Mouse (Mus musculus): Measurements from ENCODE around the gene Dnajc12.
"Not testable (repeated sequence)": the region's sequence is repeated elsewhere in the genome, so short reads cannot be mapped to it uniquely, and the experiment has no call there.

Gene Dnajc12

GRCm38 (mm10) chr10:63432099-63432498 is 49.9 kb downstream of the Dnajc12 start:
- no peak for DNase-seq

DNA sequence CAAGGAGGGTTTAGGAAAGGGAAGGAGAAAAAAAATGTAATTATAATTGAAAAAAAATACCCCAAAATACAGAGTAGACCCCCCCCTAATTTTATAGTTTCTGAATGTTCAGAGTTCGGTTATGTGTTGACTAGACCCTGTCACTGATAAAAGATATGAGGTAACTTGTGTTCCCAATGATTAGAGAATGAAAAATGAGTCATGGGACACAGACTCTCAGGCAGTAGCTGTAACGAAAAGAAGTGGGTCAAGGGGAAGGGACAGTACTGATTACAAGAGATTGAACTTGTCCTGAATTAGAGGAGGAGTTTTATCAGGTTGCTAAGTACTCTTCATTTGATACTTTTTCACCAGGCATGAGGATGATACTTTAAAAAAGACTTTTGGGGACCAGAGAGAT is 50.6 kb downstream of the Dnajc12 start:
- no peak for DNase-seq

DNA sequence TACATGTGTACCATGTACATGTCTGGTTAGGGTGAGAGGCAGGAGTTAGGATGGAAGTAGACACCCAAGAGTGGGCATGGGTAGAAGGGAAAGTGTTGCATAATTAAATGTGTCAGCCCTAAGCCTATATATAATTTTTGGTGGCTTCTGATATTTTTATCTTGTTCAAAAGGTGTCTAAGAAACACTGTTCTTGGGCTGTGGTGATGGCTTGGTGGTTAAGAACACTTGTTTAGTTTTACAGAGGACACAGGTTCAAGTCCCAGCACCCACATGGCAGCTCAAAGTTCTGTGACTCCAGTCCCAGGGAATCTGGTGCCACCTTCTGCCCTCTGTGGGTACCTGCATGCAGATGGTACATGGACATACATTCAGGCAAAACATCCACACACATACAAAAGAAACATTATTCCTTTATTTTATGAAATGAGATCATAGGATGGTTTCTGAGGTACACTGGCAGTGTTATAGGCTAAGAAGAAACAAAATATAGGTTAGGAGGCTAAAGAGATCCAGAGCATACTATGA is 56.6 kb downstream of the Dnajc12 start:
- no peak for DNase-seq

- DNase-seq = no peak
Observed at GRCm38 (mm10) chr10:63439694-63440228, 57.5 kb downstream of the Dnajc12 start.

DNA sequence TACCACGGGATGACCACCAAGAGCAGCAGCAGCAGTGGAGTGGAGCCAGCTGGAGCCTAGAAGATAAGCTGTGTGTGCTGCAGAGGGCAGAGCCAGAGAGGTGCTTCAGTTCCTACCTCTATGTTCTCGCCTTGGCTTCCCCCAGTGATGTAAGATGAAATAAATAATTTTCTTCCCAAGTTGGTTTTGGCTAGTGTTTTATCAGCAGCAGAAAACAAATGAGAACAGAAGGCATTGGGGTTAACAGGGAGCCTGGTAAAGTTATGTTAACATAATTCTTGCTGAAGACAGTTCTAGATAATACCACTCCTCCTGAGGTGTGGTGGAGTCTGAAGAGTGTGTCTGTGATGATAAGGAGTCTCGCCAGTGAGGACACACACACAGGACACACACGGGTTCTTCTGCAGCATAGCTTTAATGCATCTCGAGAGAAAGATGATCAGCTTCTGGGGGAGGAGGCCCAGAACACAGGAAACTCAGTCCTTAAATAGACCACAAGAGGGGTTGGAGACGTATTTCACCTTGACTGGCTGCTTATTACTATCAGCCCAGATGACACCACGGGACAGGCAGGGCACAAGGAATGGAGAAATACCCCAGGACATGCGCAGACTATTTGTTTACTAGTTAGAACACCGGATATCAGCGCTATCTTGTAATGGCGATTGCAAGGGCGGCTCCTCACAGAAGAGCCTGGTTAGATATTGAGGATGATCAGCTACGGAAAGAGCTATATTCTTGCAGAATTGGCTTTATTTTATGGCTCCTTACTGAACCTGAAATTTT is 62.6 kb downstream of the Dnajc12 start:
- DNase-seq = not testable (repeated sequence)

DNA sequence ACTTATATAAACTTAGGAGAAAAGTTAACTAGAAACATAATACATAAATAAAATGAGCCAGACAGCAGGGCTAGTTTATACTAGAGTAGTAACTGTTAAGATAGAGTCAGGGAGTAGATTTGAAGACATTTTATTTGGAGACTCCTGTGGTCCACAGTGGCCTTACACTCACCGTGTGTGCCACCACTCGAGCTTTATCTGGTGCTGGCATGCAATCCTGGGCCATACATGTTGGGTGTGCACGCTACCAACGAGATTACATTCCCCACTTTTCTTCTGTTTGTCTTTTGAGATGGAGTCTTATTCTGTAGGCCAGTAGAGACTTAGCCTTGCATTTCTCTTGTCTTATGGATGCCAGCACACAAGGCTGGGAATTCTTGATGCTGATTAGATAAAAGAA is 71.7 kb downstream of the Dnajc12 start:
- no peak for DNase-seq

DNA sequence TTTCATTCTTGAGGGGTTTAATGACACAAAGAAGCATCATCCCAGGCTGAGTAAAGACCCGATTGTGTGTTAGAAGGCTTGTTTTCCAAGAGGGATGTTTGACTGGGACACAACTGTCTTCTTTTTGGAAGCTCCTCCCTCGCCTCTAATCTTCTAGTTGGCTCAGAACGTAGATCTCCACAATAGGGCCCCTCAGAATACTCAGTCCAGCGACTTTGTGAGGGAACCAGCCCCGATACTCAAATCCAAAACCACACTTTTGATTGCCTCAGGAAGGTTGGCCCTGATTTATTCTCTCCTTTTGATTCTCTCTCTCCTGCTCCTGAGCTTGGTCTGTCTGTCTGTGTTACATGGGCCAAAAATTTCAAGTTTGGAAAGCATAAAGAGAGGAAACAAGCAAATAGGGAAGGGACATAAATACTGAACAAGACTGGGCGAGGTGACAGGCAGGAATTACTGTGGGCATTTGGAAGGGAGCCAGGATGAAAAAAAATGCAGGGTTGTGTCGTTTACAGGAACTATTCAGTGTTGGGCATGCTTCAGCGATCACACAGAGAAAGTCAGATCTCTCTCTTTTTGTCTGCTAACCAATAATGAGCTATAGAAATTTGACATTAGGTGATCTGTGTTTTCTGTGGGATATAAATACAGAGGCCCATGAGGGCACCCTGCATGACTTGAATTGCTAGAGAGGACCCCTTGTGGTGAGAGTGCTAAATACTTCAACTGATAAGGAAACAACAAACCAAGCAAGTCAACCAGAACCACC is 73.1 kb downstream of the Dnajc12 start:
- DNase-seq = no peak

- DNase-seq = no peak
Observed at GRCm38 (mm10) chr10:63457292-63458128, 75.3 kb downstream of the Dnajc12 start.

All from thymus, adult 18-20 months (tissue).